Mouse (Mus musculus) left cerebral cortex, postnatal 10 days (tissue): ENCODE results near the gene Adtrp. TPM values are rescaled to one million over a fixed set of nuclear protein-coding genes. Genes with fewer than 3 reads are reported as not detected.

Experiments used
- DNase-seq, 2 experiments: peaks; one replicate each; pipeline ENCODE4 v3.0.0; 2021 to 2022; ENCODE audit warnings: low spot score in 2 of 2, mixed read lengths in 1 of 2; ENCODE audit errors: extremely low spot score in 1 of 2
- intact Hi-C: fragments of 180-260 bp; cut with DNase I; formaldehyde crosslinking; loops from one replicate; pipeline ENCODE4 v1.15.1; 2025
- total RNA-seq, 2 experiments: library from RNA; stranded (reverse); gene quantifications; 2 replicates each; pipeline ENCODE4 v1.2.3; 2021

Gene Adtrp
- total RNA-seq, 2 experiments from 2014 or later, result 0.56 to 0.59 TPM

DNA sequence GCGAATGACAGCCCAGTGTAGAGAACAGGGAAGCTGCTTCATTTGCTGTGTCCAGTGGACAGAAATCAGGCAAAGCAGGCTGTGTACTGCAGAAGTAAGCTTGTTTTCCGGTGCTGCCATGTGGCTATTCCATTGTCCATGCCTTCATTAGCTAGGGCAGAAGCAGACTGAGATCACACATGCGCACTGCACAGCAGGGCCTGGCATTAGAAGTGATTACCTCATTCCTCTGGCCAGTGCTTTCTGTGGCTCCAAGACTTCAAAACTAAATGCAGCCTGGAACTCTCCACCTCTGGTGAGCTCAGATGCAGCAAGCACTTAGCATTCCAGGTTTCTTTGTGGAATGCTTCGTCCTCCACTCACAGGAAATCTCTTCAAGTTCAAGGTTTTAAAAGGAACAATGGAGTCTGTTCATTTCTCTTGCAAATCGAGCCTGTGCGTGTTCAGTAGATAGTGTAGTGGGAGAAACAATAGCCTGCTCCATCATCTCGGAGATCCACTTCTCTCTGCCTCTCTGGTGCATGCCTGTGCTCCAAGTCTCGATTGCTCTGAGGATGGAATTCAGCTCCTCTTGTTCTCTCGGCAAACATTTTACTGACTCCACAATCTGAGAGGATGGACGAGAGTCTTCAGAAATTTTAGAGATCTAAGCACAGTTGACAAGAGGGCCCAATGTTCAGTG, 109.7 kb downstream of the Adtrp start:
- DNase-seq, result peak in 1 of 2 experiments; percentile 22
- intact Hi-C loops, result no loop called here

- DNase-seq, result no peak
- intact Hi-C loops, result no loop called here
Measured at GRCm38 (mm10) chr13:41729660-41730059, 117.8 kb downstream of the Adtrp start.

DNA sequence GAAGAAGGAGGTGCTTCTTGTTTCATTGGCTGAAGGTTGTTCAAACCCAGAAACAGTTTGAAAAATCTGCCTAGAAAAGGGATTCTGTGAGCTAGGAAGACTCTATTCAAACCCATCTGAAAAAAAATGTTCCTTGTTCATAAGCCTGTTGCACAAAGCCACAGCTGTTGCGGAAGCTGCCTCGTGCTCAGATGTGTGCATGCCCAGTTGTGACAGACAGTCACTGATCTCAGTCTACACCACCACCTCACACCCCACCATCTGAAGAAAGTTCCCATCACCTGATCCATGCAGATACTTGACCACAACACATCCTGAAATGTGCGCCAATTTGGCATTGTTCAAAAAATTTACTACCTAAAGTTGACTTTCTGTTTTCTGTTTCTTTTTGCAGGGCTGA, 119.7 kb downstream of the Adtrp start:
- intact Hi-C loops, result no loop called here
- no peak for DNase-seq

DNA sequence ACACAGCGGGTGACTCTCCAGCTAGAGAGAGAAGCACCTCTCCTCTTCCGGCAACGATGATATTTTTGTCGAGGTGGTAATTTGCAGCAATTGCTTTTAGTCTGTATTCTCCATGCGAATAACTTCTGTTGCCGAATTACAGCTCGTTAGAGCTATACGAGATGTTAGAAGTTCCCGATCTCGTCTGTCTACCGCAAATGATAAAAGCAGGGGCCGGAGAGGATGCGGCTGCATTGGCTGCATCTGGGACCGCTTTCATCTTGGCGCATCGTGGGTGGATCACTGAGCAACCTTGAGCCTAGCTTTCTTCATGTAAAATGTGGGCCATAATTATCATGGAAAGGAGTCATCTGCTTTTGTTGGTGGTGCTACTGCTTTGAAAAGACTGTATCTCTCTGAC, 128.2 kb downstream of the Adtrp start:
- no peak for DNase-seq
- intact Hi-C loops, result no loop called here

- DNase-seq, result peak in 1 of 2 experiments; percentile 29
- intact Hi-C loops, result no loop called here
Measured at GRCm38 (mm10) chr13:41718051-41718450, 129.4 kb downstream of the Adtrp start.

Other genes starting within 250 kb of the Adtrp start
- 10 to 100 TPM; 83.5 to 85.9 TPM for gene Tmem170b, start 241.8 kb downstream of the Adtrp start, total RNA-seq
- gene Hivep1, start 204.3 kb upstream of the Adtrp start, total RNA-seq, result 10 to 100 TPM; 63.4 to 73.0 TPM